Mouse (Mus musculus) limb, embryonic 11.5 days (tissue): ENCODE results near the gene Myocos. TPM values are rescaled to one million over a fixed set of nuclear protein-coding genes. Genes with fewer than 3 reads are reported as not detected.

Source experiments
- ATAC-seq: fragments of 200-750 bp; cut with Nextera tagmentation; 2 replicates; pipeline ENCODE4 v1.8.0; 2017; ENCODE audit warnings: low read depth; ENCODE audit not compliant: insufficient number of reproducible peaks, low FRiP score, low TSS enrichment
- DNase-seq: peaks from one replicate; pipeline ENCODE4 v3.0.0-alpha.2; 2015; ENCODE audit warnings: low spot score
- H3K27ac ChIP-seq: fragments of 300-500 bp; sonication (generic); replicated peaks from 2 replicates; pipeline ENCODE4 v1.5.1; 2014; ENCODE audit warnings: low read depth, mild to moderate bottlenecking, low read length
- H3K27me3 ChIP-seq: fragments of 300-500 bp; sonication (generic); 2 replicates; pipeline ENCODE4 v1.6.1; 2014; ENCODE audit warnings: mild to moderate bottlenecking, low read length, mixed read lengths; ENCODE audit not compliant: control insufficient read depth, insufficient read depth
- H3K36me3 ChIP-seq: fragments of 300-500 bp; sonication (generic); 2 replicates; pipeline ENCODE4 v1.6.1; 2014; ENCODE audit warnings: mild to moderate bottlenecking, low read length, moderate library complexity, mixed read lengths; ENCODE audit not compliant: control insufficient read depth, insufficient read depth
- H3K4me1 ChIP-seq: fragments of 300-500 bp; sonication (generic); 2 replicates; pipeline ENCODE4 v1.6.1; 2014; ENCODE audit warnings: low read length, mixed read lengths; ENCODE audit not compliant: control insufficient read depth, insufficient read depth
- H3K4me2 ChIP-seq: fragments of 300-500 bp; sonication (generic); 2 replicates; pipeline ENCODE4 v1.6.1; 2014; ENCODE audit warnings: low read depth, mild to moderate bottlenecking, moderate library complexity; ENCODE audit not compliant: severe bottlenecking
- H3K4me3 ChIP-seq: fragments of 300-500 bp; sonication (generic); 2 replicates; pipeline ENCODE4 v1.5.1; 2014; ENCODE audit warnings: low read depth, low read length
- H3K9ac ChIP-seq: fragments of 300-500 bp; sonication (generic); 2 replicates; pipeline ENCODE4 v1.6.1; 2014; ENCODE audit warnings: mild to moderate bottlenecking, low read length
- H3K9me3 ChIP-seq: fragments of 300-500 bp; sonication (generic); 2 replicates; pipeline ENCODE4 v1.6.1; 2016; ENCODE audit warnings: low read length; ENCODE audit not compliant: control insufficient read depth
- WGBS: fragments of 180-500 bp; shearing (Covaris S2); extraction: QIAGEN DNeasy Blood & Tissue Kit; methylation state at CpG from one replicate; pipeline ENCODE4 v1.1.7; 2014; 5-methylcytosine and 5-hydroxymethylcytosine counted together
- polyA plus RNA-seq: library from polyadenylated mRNA; unstranded; fragments of >200 nt; fragmentation: Nextera tagmentation; extraction: Ambion mirVana; gene quantifications from 2 replicates; pipeline ENCODE4 v1.2.1, GENCODE M21; 2014

The Myocos gene
- polyA plus RNA-seq: not detected in 2 replicates

GRCm38 (mm10) chr1:162658119-162658518 lies at the start of gene Myocos:
Gene Myocos (minus strand): TSS chr1:162658219.
- H3K27me3 ChIP-seq: no peaks in the 10 kb centered on the region
- no peak within 1 kb of the TSS for H3K4me2 ChIP-seq
- H3K4me1 ChIP-seq: no peaks in the 10 kb centered on the region
- H3K27ac ChIP-seq: no peak within 1 kb of the TSS
- H3K4me3 ChIP-seq: no peak within 1 kb of the TSS
- 90% methylated on average over 7 of the region's 7 CpGs for WGBS
- no peaks in the 10 kb centered on the region for H3K36me3 ChIP-seq
- DNase-seq (no peak), ATAC-seq (no peak)
- H3K9me3 ChIP-seq: no peaks in the 10 kb centered on the region
- H3K9ac ChIP-seq: no peak within 1 kb of the TSS

DNA sequence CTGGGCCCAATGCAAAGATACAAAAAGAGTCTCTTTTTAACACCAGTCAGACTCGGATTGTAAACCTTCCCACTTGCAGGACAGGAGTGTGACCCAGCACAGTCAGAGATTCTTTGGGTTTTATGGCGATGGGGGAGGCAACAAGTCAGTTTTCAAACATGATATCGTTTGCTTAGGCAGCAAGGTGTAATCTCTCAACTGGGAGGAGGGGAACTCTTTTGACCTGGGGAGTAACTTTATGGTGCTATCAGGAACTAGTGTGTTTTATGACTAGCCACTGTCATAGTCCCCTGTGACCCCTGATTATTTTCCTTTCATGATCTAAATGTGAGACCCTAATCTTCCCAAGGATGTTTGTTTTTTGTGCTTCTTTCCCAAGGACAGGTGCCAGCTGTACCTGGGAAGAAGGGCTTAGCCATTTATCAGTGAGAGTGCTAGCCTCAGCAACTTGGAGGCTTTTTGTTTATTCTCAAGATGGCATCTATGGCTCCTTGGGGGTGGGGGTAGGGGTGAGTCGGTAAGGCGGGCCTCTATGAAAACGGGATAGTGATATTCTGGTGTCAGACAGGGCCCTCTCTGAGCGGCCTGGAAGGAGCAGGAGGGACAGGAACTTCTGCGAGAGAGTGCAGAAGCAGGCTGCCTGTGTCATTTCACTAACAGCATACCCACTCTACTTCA lies 42.5 kb upstream of the Myocos start:
- Histone ChIP-seq H3K4me1 (no peaks in the 10 kb centered on the region), H3K27ac (no peak overlapping the region), H3K27me3 (no peaks in the 10 kb centered on the region), H3K4me2 (no peak overlapping the region), H3K9ac (no peak overlapping the region), H3K36me3 (peaks cover 27% of the 10 kb centered on the region), H3K4me3 (no peak overlapping the region), H3K9me3 (no peaks in the 10 kb centered on the region)
- ATAC-seq (no peak), DNase-seq (no peak)
- WGBS: 79% methylated on average over 8 of the region's 8 CpGs

DNA sequence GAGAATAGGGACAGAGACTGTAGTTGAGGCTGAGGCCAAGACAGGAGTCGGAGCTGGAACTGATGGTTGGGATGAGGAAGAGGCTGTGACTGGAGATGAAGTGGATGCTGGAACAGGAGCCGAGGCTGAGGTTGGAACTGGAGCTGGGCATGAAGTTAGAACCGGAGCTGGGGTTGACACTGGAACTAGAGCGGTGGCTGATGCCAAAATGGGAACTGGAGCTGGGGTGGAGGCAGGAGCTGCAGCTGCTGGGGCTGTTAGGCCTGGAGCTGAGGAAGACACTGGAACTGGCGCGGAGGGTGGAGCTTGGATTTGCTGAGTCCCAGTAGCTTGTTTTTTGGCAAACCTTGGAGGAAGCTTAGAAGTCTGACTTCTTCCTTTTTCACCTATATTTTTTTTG lies 39.8 kb upstream of the Myocos start:
- DNase-seq (no peak), ATAC-seq (no peak)
- Histone ChIP-seq H3K4me3 (no peak overlapping the region), H3K9ac (no peak overlapping the region), H3K4me2 (no peak overlapping the region), H3K9me3 (no peaks in the 10 kb centered on the region), H3K4me1 (no peaks in the 10 kb centered on the region), H3K27ac (no peak overlapping the region), H3K36me3 (peaks cover 28% of the 10 kb centered on the region), H3K27me3 (no peaks in the 10 kb centered on the region)
- 98% methylated on average over 6 of the region's 6 CpGs for WGBS

- no peaks in the 10 kb centered on the region for H3K9me3 ChIP-seq
- ATAC-seq: no peak
- H3K9ac ChIP-seq: no peak overlapping the region
- H3K27ac ChIP-seq: no peak overlapping the region
- H3K36me3 ChIP-seq: peaks cover 31% of the 10 kb centered on the region
- 91% methylated on average over 2 of the region's 2 CpGs for WGBS
- H3K27me3 ChIP-seq: no peaks in the 10 kb centered on the region
- H3K4me2 ChIP-seq: no peak overlapping the region
- H3K4me1 ChIP-seq: no peaks in the 10 kb centered on the region
- H3K4me3 ChIP-seq: no peak overlapping the region
- no peak for DNase-seq
Observed at GRCm38 (mm10) chr1:162693721-162694120, 35.7 kb upstream of the Myocos start.

- peak overlapping the region; percentile 26 for H3K4me3 ChIP-seq
Observed at GRCm38 (mm10) chr1:162665486-162666174, 7.6 kb upstream of the Myocos start.

GRCm38 (mm10) chr1:162664826-162665475 lies 6.9 kb upstream of the Myocos start:
- Histone ChIP-seq H3K27ac (no peak overlapping the region), H3K9ac (no peak overlapping the region), H3K4me1 (no peaks in the 10 kb centered on the region), H3K4me2 (no peak overlapping the region; the same call in 1 of the 2 replicates), H3K36me3 (0 out of 2 replicates have a peak, but pooled peaks cover 2% of the 10 kb centered on the region), H3K4me3 (peak overlapping the region; percentile 26; the same call in 1 of the 2 replicates), H3K27me3 (no peaks in the 10 kb centered on the region), H3K9me3 (no peaks in the 10 kb centered on the region)
- ATAC-seq: peak; percentile 96
- 14% methylated on average over 10 of the region's 10 CpGs for WGBS
- DNase-seq: peak; percentile 82

More at GRCm38 (mm10) chr1:162665486-162666174, 7.6 kb upstream of the Myocos start:
- Histone ChIP-seq H3K4me1 (no peaks in the 10 kb centered on the region), H3K9ac (peak overlapping the region; percentile 52; the same call in 1 of the 2 replicates), H3K4me2 (peak overlapping the region; percentile 58), H3K27ac (no peak overlapping the region), H3K27me3 (no peaks in the 10 kb centered on the region), H3K9me3 (no peaks in the 10 kb centered on the region), H3K36me3 (0 out of 2 replicates have a peak, but pooled peaks cover 2% of the 10 kb centered on the region)
- DNase-seq: peak; percentile 50
- peak; percentile 88 for ATAC-seq
- WGBS: 3% methylated on average over 11 of the region's 11 CpGs

GRCm38 (mm10) chr1:162660276-162660860 lies 2.3 kb upstream of the Myocos start:
- H3K9me3 ChIP-seq: no peaks in the 10 kb centered on the region
- no peak overlapping the region for H3K4me2 ChIP-seq
- ATAC-seq (no peak), DNase-seq (no peak)
- no peaks in the 10 kb centered on the region for H3K36me3 ChIP-seq
- no peaks in the 10 kb centered on the region for H3K27me3 ChIP-seq
- no peak overlapping the region for H3K9ac ChIP-seq
- no peaks in the 10 kb centered on the region for H3K4me1 ChIP-seq
- H3K4me3 ChIP-seq: no peak overlapping the region
- no peak overlapping the region for H3K27ac ChIP-seq
- WGBS: 89% methylated on average over 11 of the region's 11 CpGs

GRCm38 (mm10) chr1:162648416-162648815 lies 9.6 kb downstream of the Myocos start:
- Histone ChIP-seq H3K4me2 (no peak overlapping the region), H3K4me3 (no peak overlapping the region), H3K9ac (no peak overlapping the region), H3K4me1 (no peaks in the 10 kb centered on the region), H3K27me3 (no peaks in the 10 kb centered on the region), H3K9me3 (no peaks in the 10 kb centered on the region), H3K27ac (no peak overlapping the region), H3K36me3 (no peaks in the 10 kb centered on the region)
- no peak for DNase-seq
- WGBS: 95% methylated on average over 14 of the region's 14 CpGs
- ATAC-seq: no peak
